Mouse (Mus musculus) small intestine, adult 2 months (tissue): ENCODE measurements around the gene Prg3.

Source experiments
- CTCF ChIP-seq: fragments of 200-500 bp; IDR thresholded peaks from 2 replicates; pipeline ENCODE4 v1.5.1; 2012; ENCODE audit warnings: low read depth, mild to moderate bottlenecking, control low read depth, inconsistent platforms, low read length, moderate library complexity, mixed read lengths; ENCODE audit not compliant: insufficient replicate concordance, insufficient read length; ENCODE audit errors: extremely low read depth
- POLR2A ChIP-seq: fragments of 200-500 bp; IDR thresholded peaks from 2 replicates; pipeline ENCODE4 v1.6.1; 2012; ENCODE audit warnings: low read depth, mild to moderate bottlenecking, control low read depth, inconsistent platforms, low read length, moderate library complexity

GRCm38 (mm10) chr2:85022043-85022442 lies 34.0 kb downstream of the Prg3 start:
- TF ChIP-seq CTCF (peak; percentile 61; the same call in 1 of the 2 replicates), POLR2A (no peak)
